Mouse (Mus musculus) heart, postnatal 0 days (tissue): ENCODE results near the gene Cbx8.

Experiments
- CTCF ChIP-seq: IDR thresholded peaks from 2 replicates; pipeline ENCODE4 v1.5.1; 2016; ENCODE audit warnings: antibody characterized with exemption, control low read depth, low read depth
- EP300 ChIP-seq: IDR thresholded peaks from 2 replicates; pipeline ENCODE4 v1.6.1; 2016; ENCODE audit warnings: antibody characterized with exemption, low read depth

GRCm38 (mm10) chr11:119044551-119045337 lies 4.0 kb upstream of the Cbx8 start:
- TF ChIP-seq CTCF (peak; percentile 42), EP300 (no peak)
